In genomic region chr8:123039376-123040109, GRCm38 (mm10) we compare ENCODE assay signal across 8 mouse cellular contexts. TPM values are rescaled to one million over a fixed set of nuclear protein-coding genes. Genes with fewer than 3 reads are reported as not detected.
DNase-seq lines count a peak whose midpoint lies in the region; ATAC-seq and TF ChIP-seq lines count a peak whose summit lies in the region.

No protein-coding gene starts in this region.

- DNase-seq in kidney, postnatal 25 days, result no peak
- DNase-seq in embryonic facial prominence, embryonic 11.5 days (ENCODE audit: low spot score), result no peak
- peak; percentile 14 for DNase-seq in hindbrain, postnatal 0 days (ENCODE audit: low spot score)
- DNase-seq in gastrocnemius, postnatal 25 days, result no peak
- no peak for DNase-seq in adrenal gland, postnatal 25 days

- WGBS in kidney, embryonic 14.5 days, result 69% methylated on average over 11 of the region's 11 CpGs
- WGBS in embryonic facial prominence, embryonic 11.5 days, result 80% methylated on average over 11 of the region's 11 CpGs
- 20% methylated on average over 11 of the region's 11 CpGs for WGBS in hindbrain, postnatal 0 days
- 24% methylated on average over 11 of the region's 11 CpGs for WGBS in midbrain, embryonic 15.5 days

- H3K9ac ChIP-seq in kidney, embryonic 14.5 days (ENCODE audit: low read depth, low read length), result peak overlapping the region; percentile 100; the same call in 1 of the 2 replicates
- no peak overlapping the region for H3K9ac ChIP-seq in embryonic facial prominence, embryonic 11.5 days (replicated peaks; ENCODE audit: low read length)
- 0 out of 2 replicates have a peak overlapping the region, but pooled peaks have one; percentile 94 for H3K9ac ChIP-seq in hindbrain, postnatal 0 days (replicated peaks; ENCODE audit: low read length)
- 0 out of 2 replicates have a peak overlapping the region, but pooled peaks have one; percentile 7 for H3K9ac ChIP-seq in midbrain, embryonic 15.5 days

- peak overlapping the region; percentile 71 for H3K4me2 ChIP-seq in kidney, embryonic 14.5 days (replicated peaks; ENCODE audit: low read depth, low read length)
- peak overlapping the region; percentile 37; the same call in 1 of the 2 replicates for H3K4me2 ChIP-seq in embryonic facial prominence, embryonic 11.5 days (ENCODE audit: low read depth, low read length)
- peak overlapping the region; percentile 63 for H3K4me2 ChIP-seq in hindbrain, postnatal 0 days (ENCODE audit: low read depth, low read length)
- peak overlapping the region; percentile 70 for H3K4me2 ChIP-seq in midbrain, embryonic 15.5 days

- H3K4me1 ChIP-seq in kidney, embryonic 14.5 days (ENCODE audit: control insufficient read depth, insufficient read depth, low read length), result peaks cover 29% of the 10 kb centered on the region
- peaks cover 3% of the 10 kb centered on the region; the same call in 1 of the 2 replicates for H3K4me1 ChIP-seq in embryonic facial prominence, embryonic 11.5 days (ENCODE audit: control insufficient read depth, insufficient read depth, low read length)
- H3K4me1 ChIP-seq in hindbrain, postnatal 0 days (ENCODE audit: insufficient read depth, low read length), result peaks cover 15% of the 10 kb centered on the region
- H3K4me1 ChIP-seq in midbrain, embryonic 15.5 days, result peaks cover 46% of the 10 kb centered on the region

- no peaks in the 10 kb centered on the region for H3K9me3 ChIP-seq in kidney, embryonic 14.5 days (ENCODE audit: control insufficient read depth, low read length)
- no peaks in the 10 kb centered on the region for H3K9me3 ChIP-seq in embryonic facial prominence, embryonic 11.5 days (replicated peaks; ENCODE audit: control insufficient read depth, low read length)
- no peaks in the 10 kb centered on the region for H3K9me3 ChIP-seq in hindbrain, postnatal 0 days (ENCODE audit: low read length)
- H3K9me3 ChIP-seq in midbrain, embryonic 15.5 days, result no peaks in the 10 kb centered on the region

- H3K27me3 ChIP-seq in kidney, embryonic 14.5 days (ENCODE audit: control insufficient read depth, insufficient read depth, low read length), result no peaks in the 10 kb centered on the region
- H3K27me3 ChIP-seq in embryonic facial prominence, embryonic 11.5 days (ENCODE audit: control insufficient read depth, insufficient read depth, low read length), result no peaks in the 10 kb centered on the region
- no peaks in the 10 kb centered on the region for H3K27me3 ChIP-seq in hindbrain, postnatal 0 days (ENCODE audit: insufficient read depth, low read length)
- no peaks in the 10 kb centered on the region for H3K27me3 ChIP-seq in midbrain, embryonic 15.5 days (replicated peaks)

- H3K36me3 ChIP-seq in kidney, embryonic 14.5 days (ENCODE audit: control insufficient read depth, insufficient read depth, low read length), result no peaks in the 10 kb centered on the region
- H3K36me3 ChIP-seq in embryonic facial prominence, embryonic 11.5 days (replicated peaks; ENCODE audit: control insufficient read depth, insufficient read depth, low read depth, low read length), result no peaks in the 10 kb centered on the region
- H3K36me3 ChIP-seq in hindbrain, postnatal 0 days (ENCODE audit: insufficient read depth, low read length), result no peaks in the 10 kb centered on the region
- no peaks in the 10 kb centered on the region for H3K36me3 ChIP-seq in midbrain, embryonic 15.5 days (replicated peaks)

- no peak overlapping the region for H3K27ac ChIP-seq in kidney, embryonic 14.5 days (ENCODE audit: low read depth, low read length)
- no peak overlapping the region for H3K27ac ChIP-seq in embryonic facial prominence, embryonic 11.5 days (replicated peaks; ENCODE audit: low read depth, low read length)
- peak overlapping the region; percentile 48; the same call in 1 of the 2 replicates for H3K27ac ChIP-seq in hindbrain, postnatal 0 days
- H3K27ac ChIP-seq in midbrain, embryonic 15.5 days, result peak overlapping the region; percentile 95

- ATAC-seq in kidney, embryonic 14.5 days (ENCODE audit: low FRiP score, low TSS enrichment), result no peak
- no peak for ATAC-seq in embryonic facial prominence, embryonic 11.5 days (replicated peaks; ENCODE audit: insufficient number of reproducible peaks, low FRiP score, low TSS enrichment, low read depth)
- no peak for ATAC-seq in hindbrain, postnatal 0 days
- no peak for ATAC-seq in midbrain, embryonic 15.5 days (replicated peaks)
- no peak for ATAC-seq in activated CD4-positive, CD25-positive, alpha-beta regulatory T cell, adult 4 months

- peak overlapping the region; percentile 100; the same call in 1 of the 2 replicates for H3K4me3 ChIP-seq in kidney, embryonic 14.5 days (ENCODE audit: low read length)
- H3K4me3 ChIP-seq in embryonic facial prominence, embryonic 11.5 days (ENCODE audit: low read depth, low read length), result no peak overlapping the region
- H3K4me3 ChIP-seq in hindbrain, postnatal 0 days (ENCODE audit: low read length), result peak overlapping the region; percentile 72
- H3K4me3 ChIP-seq in midbrain, embryonic 15.5 days, result peak overlapping the region; percentile 93; the same call in 1 of the 2 replicates

- no peak for TF ChIP-seq CTCF in hindbrain, postnatal 0 days (IDR thresholded peaks at IDR 0.05; ENCODE audit: low read depth)

RNA-seq across cellular contexts. Expression of gene Ankrd11, which starts 2.5 kb away (rescaled TPM):
- 44.3 and 55.5 TPM in 2 replicates for polyA plus RNA-seq in kidney, embryonic 14.5 days (2014; fragmentation: Nextera tagmentation; extraction: Ambion mirVana)
- polyA plus RNA-seq in embryonic facial prominence, embryonic 11.5 days (2014; fragmentation: Nextera tagmentation; extraction: Ambion mirVana), result 58.8 and 71.8 TPM in 2 replicates
- 89.9 and 96.6 TPM in 2 replicates for total RNA-seq in hindbrain, postnatal 0 days (2014; rRNA removed)
- 74.4 and 75.9 TPM in 2 replicates for polyA plus RNA-seq in hindbrain, postnatal 0 days (2015; fragmentation: Nextera tagmentation; extraction: Ambion mirVana)
- polyA plus RNA-seq in midbrain, embryonic 15.5 days (2015; fragmentation: Nextera tagmentation; extraction: Ambion mirVana), result 69.4 and 71.7 TPM in 2 replicates
- 10 to 100 TPM; 43.5 to 51.1 TPM for total RNA-seq in gastrocnemius, postnatal 25 days (2021)
- 10 to 100 TPM; 75.8 to 77.3 TPM for polyA plus RNA-seq in activated CD4-positive, CD25-positive, alpha-beta regulatory T cell, adult 4 months (2017; shearing (Covaris generic))
- total RNA-seq in adrenal gland, postnatal 25 days (2021), result 111 TPM in 2 replicates

RNA-seq across cellular contexts. Expression of gene Spg7, which starts 23.2 kb away (rescaled TPM):
- polyA plus RNA-seq in kidney, embryonic 14.5 days (2014; fragmentation: Nextera tagmentation; extraction: Ambion mirVana), result 45.9 and 51.2 TPM in 2 replicates
- 35.4 and 37.5 TPM in 2 replicates for polyA plus RNA-seq in embryonic facial prominence, embryonic 11.5 days (2014; fragmentation: Nextera tagmentation; extraction: Ambion mirVana)
- total RNA-seq in hindbrain, postnatal 0 days (2014; rRNA removed), result 45.1 and 52.7 TPM in 2 replicates
- polyA plus RNA-seq in hindbrain, postnatal 0 days (2015; fragmentation: Nextera tagmentation; extraction: Ambion mirVana), result 49.7 and 51.6 TPM in 2 replicates
- polyA plus RNA-seq in midbrain, embryonic 15.5 days (2015; fragmentation: Nextera tagmentation; extraction: Ambion mirVana), result 48.7 and 49.0 TPM in 2 replicates
- 10 to 100 TPM; 60.5 to 66.3 TPM for total RNA-seq in gastrocnemius, postnatal 25 days (2021)
- polyA plus RNA-seq in activated CD4-positive, CD25-positive, alpha-beta regulatory T cell, adult 4 months (2017; shearing (Covaris generic)), result 10 to 100 TPM; 11.4 to 21.1 TPM
- 91.5 and 97.5 TPM in 2 replicates for total RNA-seq in adrenal gland, postnatal 25 days (2021)

Comparison
In these comparisons a context has a peak if more than half of its experiments do, and no peak if none do; other contexts are left out.
1. H3K27ac ChIP-seq: peak in hindbrain, postnatal 0 days (single experiment) and midbrain, embryonic 15.5 days (single experiment); none in kidney, embryonic 14.5 days (single experiment) and embryonic facial prominence, embryonic 11.5 days (single experiment).
2. Peak in every context shown above with its lines, with median percentiles within 50 percentile points of each other: H3K4me2 ChIP-seq.